Mouse (Mus musculus) bone marrow, adult 2 months (tissue): ENCODE data around the gene Baz2b. TPM values are rescaled to one million over a fixed set of nuclear protein-coding genes. Genes with fewer than 3 reads are reported as not detected.
"Not testable (repeated sequence)": the region's sequence is repeated elsewhere in the genome, so short reads cannot be mapped to it uniquely, and the experiment has no call there.

ENCODE experiments used
- H3K27ac ChIP-seq: fragments of 200-500 bp; 2 replicates; pipeline ENCODE4 v1.5.1; 2012; ENCODE audit warnings: low read depth, mild to moderate bottlenecking, control low read depth, inconsistent platforms, low read length; ENCODE audit not compliant: control insufficient read depth, poor library complexity, insufficient read depth
- H3K4me1 ChIP-seq: fragments of 200-500 bp; 2 replicates; pipeline ENCODE4 v1.6.1; 2011; ENCODE audit warnings: low read length; ENCODE audit not compliant: control insufficient read depth, insufficient read depth
- H3K4me3 ChIP-seq: fragments of 200-500 bp; replicated peaks from 2 replicates; pipeline ENCODE3; 2011; ENCODE audit warnings: mild to moderate bottlenecking, low read depth, low read length, control low read depth; ENCODE audit not compliant: control insufficient read depth
- CTCF ChIP-seq: fragments of 200-500 bp; IDR thresholded peaks from 2 replicates; pipeline ENCODE4 v1.5.1; 2011; ENCODE audit warnings: low read length, control low read depth; ENCODE audit not compliant: control insufficient read depth, insufficient read depth
- POLR2A ChIP-seq: fragments of 200-500 bp; IDR thresholded peaks from 2 replicates; pipeline ENCODE4 v1.6.1; 2011; ENCODE audit warnings: low read depth, mild to moderate bottlenecking, control low read depth, low read length, borderline replicate concordance; ENCODE audit not compliant: control insufficient read depth
- WGBS: fragments of 180-500 bp; shearing (Covaris S2); methylation state at CpG from one replicate; pipeline ENCODE4 v1.1.7; 2018; 5-methylcytosine and 5-hydroxymethylcytosine counted together
- polyA plus RNA-seq: library from polyadenylated mRNA; stranded (reverse); fragments of >200 nt; gene quantifications from 2 replicates; pipeline ENCODE4 v1.2.4, GENCODE M21; 2011; ENCODE audit warnings: low replicate concordance; ENCODE audit not compliant: missing spikeins, insufficient read depth, insufficient read length

Gene Baz2b
- polyA plus RNA-seq, 1 experiment: 77.9 TPM

DNA sequence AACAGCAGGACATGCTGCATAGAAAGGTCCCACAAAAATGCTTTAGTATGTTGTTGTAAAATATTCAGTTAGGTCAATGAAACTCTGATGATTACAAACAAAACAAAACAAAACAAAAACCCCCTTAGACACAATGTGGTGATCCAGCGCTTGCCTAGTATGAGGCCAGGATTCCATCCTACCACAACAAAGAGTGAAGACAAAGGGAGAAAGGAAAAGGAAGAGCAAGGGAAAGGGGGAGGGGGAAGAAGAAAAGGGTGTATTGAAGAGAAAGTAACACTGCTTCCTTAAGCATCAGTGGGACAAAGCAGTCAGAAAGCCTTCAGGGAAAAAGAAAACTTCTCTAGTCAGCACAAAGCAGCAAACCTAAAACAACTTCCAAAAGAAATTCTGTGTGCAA is 133.6 kb downstream of the Baz2b start:
- 25% methylated on average over 1 of the region's 1 CpGs for WGBS
- no peak for TF ChIP-seq POLR2A
- TF ChIP-seq CTCF: no peak
- Histone ChIP-seq H3K27ac (peak overlapping the region; percentile 31; the same call in 1 of the 2 replicates), H3K4me1 (peaks cover 2% of the 10 kb centered on the region; the same call in 1 of the 2 replicates), H3K4me3 (no peak overlapping the region)

DNA sequence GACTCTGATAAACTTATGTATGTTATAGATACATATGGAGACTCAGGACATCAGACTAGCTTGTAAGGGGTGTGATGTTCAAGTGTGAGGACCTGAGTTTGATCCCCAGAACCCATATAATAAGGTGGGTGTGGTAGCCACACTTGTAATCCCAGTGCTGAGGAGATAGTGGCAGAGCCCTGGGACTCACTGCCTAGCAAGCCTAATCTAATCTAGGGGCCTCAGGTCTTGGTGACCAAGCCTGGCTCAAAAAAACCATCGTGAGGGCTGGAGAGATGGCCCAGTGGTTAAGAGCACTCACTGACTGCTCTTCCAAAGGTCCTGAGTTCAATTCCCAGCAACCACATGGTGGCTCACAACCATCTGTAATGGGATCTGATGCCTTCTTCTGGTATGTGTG is 135.8 kb downstream of the Baz2b start:
- WGBS: 58% methylated on average over 1 of the region's 1 CpGs
- H3K27ac ChIP-seq, H3K4me1 ChIP-seq, H3K4me3 ChIP-seq: not testable (repeated sequence)

DNA sequence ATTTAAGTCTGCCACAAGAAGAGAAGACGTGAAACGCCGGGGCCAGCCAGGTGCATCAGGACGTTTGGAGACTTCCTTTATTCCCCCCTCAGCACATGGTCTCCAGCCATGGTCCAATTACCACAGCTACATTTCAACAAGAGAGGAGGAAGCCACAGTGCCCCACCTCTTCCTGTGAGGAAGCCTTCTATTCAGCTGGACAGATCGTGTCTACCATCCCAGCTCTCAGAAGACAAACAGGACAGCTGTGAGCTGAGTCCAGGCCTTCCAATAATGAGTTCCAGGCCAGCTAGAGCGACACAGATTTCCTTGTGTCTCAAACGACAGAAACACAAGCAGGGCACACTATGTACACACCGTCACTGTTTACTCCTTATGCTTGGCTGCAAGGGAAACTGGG is 137.8 kb downstream of the Baz2b start:
- TF ChIP-seq CTCF (no peak), POLR2A (no peak)
- H3K4me3 ChIP-seq: no peak overlapping the region
- 4% methylated on average over 8 of the region's 8 CpGs for WGBS
- H3K27ac ChIP-seq: peak overlapping the region; percentile 56; the same call in 1 of the 2 replicates
- H3K4me1 ChIP-seq: peaks cover 4% of the 10 kb centered on the region; the same call in 1 of the 2 replicates

DNA sequence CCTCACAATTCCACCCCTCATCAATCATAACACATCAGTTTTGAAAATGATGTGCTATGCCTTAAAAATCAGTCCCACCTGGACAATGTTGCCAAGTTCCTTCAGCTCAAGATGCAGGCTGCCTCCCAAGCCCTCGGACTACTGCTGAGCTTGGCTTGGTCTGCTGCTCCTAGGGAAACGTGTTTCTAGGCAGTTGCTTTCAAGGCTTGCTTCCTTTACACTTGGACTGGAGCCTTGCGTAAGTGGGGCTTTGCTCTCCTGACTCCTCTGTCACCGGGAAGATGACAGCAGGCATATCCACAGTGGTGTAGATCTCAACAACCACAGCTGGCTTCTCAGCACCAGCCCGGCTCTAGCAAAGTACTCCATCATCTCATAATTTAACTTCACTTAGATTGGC is 138.7 kb downstream of the Baz2b start:
- Histone ChIP-seq H3K27ac (peak overlapping the region; percentile 55), H3K4me1 (peaks cover 4% of the 10 kb centered on the region; the same call in 1 of the 2 replicates), H3K4me3 (no peak overlapping the region)
- no peak for TF ChIP-seq CTCF
- TF ChIP-seq POLR2A: no peak
- WGBS: 25% methylated on average over 5 of the region's 5 CpGs

DNA sequence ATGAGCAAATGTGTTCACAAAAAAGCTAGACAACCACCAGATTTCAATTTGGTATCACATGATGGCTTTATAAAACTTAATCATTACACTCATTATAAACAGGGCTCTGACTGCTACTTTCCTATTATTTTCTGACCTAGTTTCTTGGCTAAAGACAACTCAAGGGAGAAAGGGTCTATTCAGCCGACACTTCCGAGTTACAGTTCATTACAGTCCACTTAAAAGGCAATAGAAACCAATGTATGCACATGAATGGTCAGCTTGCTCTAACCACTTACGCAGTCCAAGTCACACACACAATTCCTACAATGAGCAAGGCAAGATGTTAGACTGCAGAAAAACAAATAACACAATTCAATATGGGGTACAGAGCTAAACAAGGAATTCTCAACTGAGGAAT is 141.2 kb downstream of the Baz2b start:
- no peak overlapping the region for H3K4me3 ChIP-seq
- TF ChIP-seq CTCF: no peak
- no peak for TF ChIP-seq POLR2A
- peaks cover 4% of the 10 kb centered on the region; the same call in 1 of the 2 replicates for H3K4me1 ChIP-seq
- no peak overlapping the region for H3K27ac ChIP-seq
- 94% methylated on average over 3 of the region's 3 CpGs for WGBS

DNA sequence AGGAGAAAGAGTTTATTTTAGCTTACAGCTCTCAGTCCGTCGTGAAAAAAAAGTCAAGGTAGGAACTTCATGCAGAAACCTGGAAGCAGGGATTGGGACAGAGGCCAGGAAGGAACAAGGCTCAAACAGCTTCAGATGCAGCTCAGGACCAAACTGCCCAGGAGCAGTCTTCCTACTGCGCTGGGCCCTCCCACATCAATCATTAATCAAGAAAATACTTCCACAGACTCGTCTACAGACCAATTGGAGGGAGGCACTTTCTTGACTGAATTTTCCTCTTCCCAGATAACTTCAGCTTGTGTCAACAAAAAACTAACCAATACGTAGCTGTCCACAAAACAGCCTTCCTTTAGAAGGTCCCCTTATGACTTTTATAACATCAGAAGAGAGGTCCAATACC is 144.2 kb downstream of the Baz2b start:
- TF ChIP-seq POLR2A (no peak), CTCF (no peak)
- 93% methylated on average over 5 of the region's 5 CpGs for WGBS
- no peak overlapping the region for H3K4me3 ChIP-seq
- no peak overlapping the region for H3K27ac ChIP-seq
- H3K4me1 ChIP-seq: no peaks in the 10 kb centered on the region; the same call in 1 of the 2 replicates

DNA sequence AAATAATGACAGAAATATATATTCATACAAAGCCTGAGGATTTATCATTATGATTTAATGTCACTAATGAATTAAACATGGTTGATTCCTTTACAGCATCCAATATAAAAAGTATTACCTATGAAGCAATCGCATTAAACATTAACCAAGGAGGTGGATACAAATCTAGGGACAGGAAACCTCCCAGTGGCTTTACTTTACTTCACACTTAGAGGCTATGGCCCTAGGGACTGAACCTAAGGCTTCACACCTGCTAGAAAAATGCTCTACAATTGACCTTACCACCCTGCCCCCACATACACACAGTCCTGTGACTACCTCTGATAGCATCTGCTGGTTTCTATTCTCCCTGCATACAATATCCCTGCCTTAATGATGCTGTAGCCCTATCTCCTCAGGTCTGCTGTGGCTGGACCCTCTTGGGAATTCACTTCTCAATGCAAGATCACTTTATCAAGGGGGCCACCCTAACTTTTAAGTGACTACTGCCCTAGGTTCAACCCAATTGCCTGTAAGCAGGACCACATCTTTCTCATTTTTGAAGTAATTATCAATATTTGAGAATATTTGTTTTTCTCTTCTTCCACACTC is 149.4 kb downstream of the Baz2b start:
- 95% methylated on average over 1 of the region's 1 CpGs for WGBS
- Histone ChIP-seq H3K4me3 (no peak overlapping the region), H3K4me1 (no peaks in the 10 kb centered on the region), H3K27ac (no peak overlapping the region)
- no peak for TF ChIP-seq CTCF
- TF ChIP-seq POLR2A: no peak

DNA sequence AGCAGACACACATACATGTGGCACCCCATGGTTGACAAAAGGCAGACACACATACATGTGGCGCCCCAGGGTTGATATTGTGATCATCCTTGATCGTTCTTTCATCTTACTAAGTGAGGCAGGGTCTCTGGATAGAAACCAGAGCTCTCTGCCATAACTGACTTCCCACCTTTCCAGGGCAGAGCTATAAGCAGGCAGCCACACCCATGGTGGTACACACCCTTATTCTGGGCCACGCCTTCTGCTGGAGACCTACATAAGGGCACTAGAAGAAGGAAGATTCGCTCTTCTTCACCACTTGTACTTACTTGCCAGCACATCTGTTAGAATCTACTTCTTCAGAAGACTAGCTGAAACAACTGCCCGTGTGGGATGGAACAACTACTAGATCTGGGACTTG is 150.3 kb downstream of the Baz2b start:
- H3K4me3 ChIP-seq: no peak overlapping the region
- 86% methylated on average over 5 of the region's 5 CpGs for WGBS
- TF ChIP-seq POLR2A (no peak), CTCF (no peak)
- no peak overlapping the region for H3K27ac ChIP-seq
- H3K4me1 ChIP-seq: no peaks in the 10 kb centered on the region; the same call in 1 of the 2 replicates

DNA sequence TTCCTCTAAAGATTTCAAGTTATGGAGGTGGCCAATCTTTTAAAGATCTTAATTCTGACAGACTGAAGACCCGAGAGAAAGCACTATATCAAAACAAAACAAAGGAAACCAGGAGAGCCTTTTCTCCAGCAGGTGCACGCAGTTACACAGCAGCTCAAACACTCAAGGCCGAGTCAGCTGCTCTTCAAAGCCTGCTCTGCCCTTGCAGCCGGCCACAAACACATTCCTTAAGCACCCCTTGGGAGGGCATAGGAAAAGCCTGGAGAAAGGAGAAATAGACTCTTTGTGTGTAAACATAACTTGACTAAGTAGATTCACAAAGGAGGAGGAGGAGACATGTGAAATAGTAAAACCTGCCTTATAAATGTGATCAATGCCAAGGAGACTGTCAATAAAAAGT is 153.6 kb downstream of the Baz2b start:
- Histone ChIP-seq H3K27ac (no peak overlapping the region), H3K4me1 (peaks cover 2% of the 10 kb centered on the region), H3K4me3 (no peak overlapping the region)
- TF ChIP-seq CTCF: no peak
- TF ChIP-seq POLR2A: no peak
- WGBS: 60% methylated on average over 4 of the region's 4 CpGs
